Mouse (Mus musculus): ENCODE measurements around the gene Anapc15. TPM values are rescaled to one million over a fixed set of nuclear protein-coding genes. Genes with fewer than 3 reads are reported as not detected.

The Anapc15 gene
- polyA plus RNA-seq, 1 experiment from 2014 or later: 28.5 TPM

DNA sequence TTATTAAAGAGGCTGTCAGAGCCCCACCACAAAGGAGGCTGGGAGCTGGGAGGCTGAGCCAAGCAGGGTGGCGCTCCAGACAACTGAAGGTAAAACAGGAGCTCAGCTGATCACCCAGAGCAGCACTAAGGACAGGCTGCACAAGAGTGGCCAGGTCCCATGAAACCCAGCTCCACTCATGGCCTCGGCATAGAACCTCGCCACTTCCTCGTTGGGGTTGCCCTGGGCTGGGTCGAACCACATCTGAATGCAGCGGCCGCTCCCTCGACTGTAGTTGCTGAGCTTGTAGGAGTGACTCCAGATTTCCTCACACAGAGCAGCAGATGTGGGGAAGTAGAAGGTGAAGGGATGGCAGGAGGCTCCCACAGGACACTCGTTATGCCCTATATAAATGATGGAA is 5.2 kb upstream of the Anapc15 start:
- Histone ChIP-seq H3K4me2 (ENCODE audit: low read depth, low read length) (no peak overlapping the region), H3K9ac (replicated peaks) (no peak overlapping the region), H3K4me3 (ENCODE audit: low read depth, low read length) (no peak overlapping the region), H3K27ac (ENCODE audit: low read depth) (no peak overlapping the region), H3K27me3 (ENCODE audit: insufficient read depth, low read length) (no peaks in the 10 kb centered on the region), H3K9me3 (ENCODE audit: low read length) (no peaks in the 10 kb centered on the region), H3K4me1 (ENCODE audit: insufficient read depth) (no peaks in the 10 kb centered on the region), H3K36me3 (replicated peaks; ENCODE audit: insufficient read depth, low read length) (no peaks in the 10 kb centered on the region)
- no peak for ATAC-seq
- WGBS (ENCODE audit: insufficient replicate concordance): 59% methylated on average over 9 of the region's 9 CpGs
- DNase-seq: no peak
- TF ChIP-seq CTCF (IDR thresholded peaks at IDR 0.05; ENCODE audit: low read depth) (no peak), EP300 (IDR thresholded peaks at IDR 0.05; ENCODE audit: low read depth) (no peak)

GRCm38 (mm10) chr7:101860978-101861377 is 2.5 kb upstream of the Anapc15 start:
- DNase-seq (no peak), ATAC-seq (no peak)
- no peak overlapping the region for H3K27ac ChIP-seq (ENCODE audit: low read depth)
- H3K4me3 ChIP-seq (ENCODE audit: low read depth, low read length): no peak overlapping the region
- H3K27me3 ChIP-seq (ENCODE audit: insufficient read depth, low read length): no peaks in the 10 kb centered on the region
- no peak overlapping the region for H3K4me2 ChIP-seq (ENCODE audit: low read depth, low read length)
- no peak for TF ChIP-seq EP300 (IDR thresholded peaks at IDR 0.05; ENCODE audit: low read depth)
- no peak for TF ChIP-seq CTCF (IDR thresholded peaks at IDR 0.05; ENCODE audit: low read depth)
- no peaks in the 10 kb centered on the region for H3K4me1 ChIP-seq (ENCODE audit: insufficient read depth)
- no peaks in the 10 kb centered on the region for H3K9me3 ChIP-seq (ENCODE audit: low read length)
- H3K9ac ChIP-seq (replicated peaks): no peak overlapping the region
- no peaks in the 10 kb centered on the region for H3K36me3 ChIP-seq (replicated peaks; ENCODE audit: insufficient read depth, low read length)

DNA sequence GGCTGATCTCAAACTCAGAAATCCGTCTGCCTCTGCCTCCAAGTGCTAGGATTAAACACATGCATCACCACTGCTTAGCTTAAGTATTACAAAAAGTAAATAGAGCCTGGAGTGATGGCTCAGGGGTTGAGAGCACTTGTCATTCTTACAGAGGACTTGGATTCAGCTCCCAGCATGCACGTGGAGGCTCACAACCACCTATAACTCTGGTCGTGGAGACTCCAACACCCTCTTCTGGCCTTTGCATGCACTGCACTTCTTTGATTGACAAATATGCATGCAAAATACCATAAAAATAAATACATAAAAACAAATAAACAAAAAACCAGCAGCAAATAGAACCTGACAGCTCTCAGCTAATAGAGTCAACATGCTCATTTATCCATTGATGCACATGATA is 1.2 kb upstream of the Anapc15 start:
- H3K27ac ChIP-seq (ENCODE audit: low read depth): no peak overlapping the region
- ATAC-seq (no peak), DNase-seq (no peak)
- 71% methylated on average over 3 of the region's 3 CpGs for WGBS (ENCODE audit: insufficient replicate concordance)
- no peaks in the 10 kb centered on the region for H3K4me1 ChIP-seq (ENCODE audit: insufficient read depth)
- no peaks in the 10 kb centered on the region for H3K9me3 ChIP-seq (ENCODE audit: low read length)
- no peak for TF ChIP-seq EP300 (IDR thresholded peaks at IDR 0.05; ENCODE audit: low read depth)
- TF ChIP-seq CTCF (IDR thresholded peaks at IDR 0.05; ENCODE audit: low read depth): no peak
- H3K27me3 ChIP-seq (ENCODE audit: insufficient read depth, low read length): no peaks in the 10 kb centered on the region
- H3K9ac ChIP-seq (replicated peaks): no peak overlapping the region
- H3K36me3 ChIP-seq (replicated peaks; ENCODE audit: insufficient read depth, low read length): no peaks in the 10 kb centered on the region
- no peak overlapping the region for H3K4me3 ChIP-seq (ENCODE audit: low read depth, low read length)
- H3K4me2 ChIP-seq (ENCODE audit: low read depth, low read length): no peak overlapping the region

DNA sequence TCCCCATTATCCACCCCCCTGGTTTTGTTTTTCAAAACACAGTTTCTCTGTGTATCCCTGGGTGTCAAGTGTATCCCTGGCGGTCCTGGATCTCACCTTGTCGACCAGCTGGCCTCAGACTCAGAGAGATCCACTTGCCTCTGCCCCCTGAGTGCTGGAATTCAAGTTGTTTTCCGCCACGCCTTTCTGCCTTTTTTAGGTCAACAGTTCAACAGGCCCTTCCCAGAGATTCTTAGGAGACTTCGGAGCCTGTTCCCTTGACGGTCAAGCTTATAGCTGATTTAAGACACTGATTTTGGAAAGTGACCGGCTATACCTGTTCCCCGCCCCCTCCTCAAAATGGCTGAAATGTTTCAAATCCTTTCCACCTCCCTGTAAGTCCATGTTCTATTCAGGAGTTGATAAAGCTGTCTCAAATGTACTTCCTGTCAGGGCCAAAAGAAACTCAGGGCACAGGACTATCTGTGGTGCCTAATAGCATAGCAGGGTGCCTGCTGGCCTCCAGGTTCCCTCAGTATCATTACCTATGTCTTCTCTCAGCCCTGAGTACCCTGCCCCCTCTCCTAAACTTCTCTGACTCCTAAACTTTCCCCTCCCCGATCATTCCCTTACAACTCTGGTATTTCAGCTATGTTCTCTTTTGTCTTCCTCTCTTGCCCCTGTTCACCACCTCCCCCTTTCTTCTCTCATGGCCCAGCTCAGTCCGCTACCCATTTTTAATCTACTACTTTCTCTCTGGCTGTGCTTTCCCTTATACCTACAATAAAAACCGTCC is 3.2 kb downstream of the Anapc15 start:
- Histone ChIP-seq H3K27ac (ENCODE audit: low read depth) (no peak overlapping the region), H3K4me1 (ENCODE audit: insufficient read depth) (no peaks in the 10 kb centered on the region), H3K4me3 (ENCODE audit: low read depth, low read length) (no peak overlapping the region), H3K9me3 (ENCODE audit: low read length) (no peaks in the 10 kb centered on the region), H3K9ac (replicated peaks) (no peak overlapping the region), H3K4me2 (ENCODE audit: low read depth, low read length) (no peak overlapping the region), H3K27me3 (ENCODE audit: insufficient read depth, low read length) (no peaks in the 10 kb centered on the region), H3K36me3 (replicated peaks; ENCODE audit: insufficient read depth, low read length) (no peaks in the 10 kb centered on the region)
- no peak for TF ChIP-seq CTCF (IDR thresholded peaks at IDR 0.05; ENCODE audit: low read depth)
- TF ChIP-seq EP300 (IDR thresholded peaks at IDR 0.05; ENCODE audit: low read depth): no peak
- ATAC-seq: no peak
- DNase-seq: no peak
- 80% methylated on average over 11 of the region's 11 CpGs for WGBS (ENCODE audit: insufficient replicate concordance)

DNA sequence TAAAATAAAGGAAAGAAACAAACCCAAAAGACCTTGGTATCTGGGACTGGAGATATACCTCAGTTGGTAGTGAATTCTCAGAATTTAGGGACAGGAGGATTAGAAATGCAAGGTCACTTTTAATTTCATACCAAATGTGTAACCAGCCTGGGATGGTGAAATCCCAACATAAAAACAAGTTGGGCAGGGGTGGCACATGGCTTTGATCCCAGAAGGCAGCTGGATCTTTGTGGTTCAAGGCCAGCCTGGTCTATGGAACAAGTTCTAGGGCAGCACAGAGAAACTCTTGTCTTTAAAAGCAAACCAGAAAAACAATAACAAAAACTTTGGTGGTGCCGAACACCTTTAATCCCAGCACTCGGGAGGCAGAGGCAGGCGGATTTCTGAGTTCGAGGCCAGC is 4.0 kb downstream of the Anapc15 start:
- no peak for ATAC-seq
- no peak overlapping the region for H3K27ac ChIP-seq (ENCODE audit: low read depth)
- 72% methylated on average over 4 of the region's 4 CpGs for WGBS (ENCODE audit: insufficient replicate concordance)
- DNase-seq: no peak
- H3K4me2 ChIP-seq (ENCODE audit: low read depth, low read length): no peak overlapping the region
- no peak overlapping the region for H3K4me3 ChIP-seq (ENCODE audit: low read depth, low read length)
- TF ChIP-seq CTCF (IDR thresholded peaks at IDR 0.05; ENCODE audit: low read depth): no peak
- no peak for TF ChIP-seq EP300 (IDR thresholded peaks at IDR 0.05; ENCODE audit: low read depth)
- no peaks in the 10 kb centered on the region for H3K27me3 ChIP-seq (ENCODE audit: insufficient read depth, low read length)
- no peaks in the 10 kb centered on the region for H3K36me3 ChIP-seq (replicated peaks; ENCODE audit: insufficient read depth, low read length)
- no peak overlapping the region for H3K9ac ChIP-seq (replicated peaks)
- H3K9me3 ChIP-seq (ENCODE audit: low read length): no peaks in the 10 kb centered on the region
- no peaks in the 10 kb centered on the region for H3K4me1 ChIP-seq (ENCODE audit: insufficient read depth)

GRCm38 (mm10) chr7:101868241-101869162 is 5.0 kb downstream of the Anapc15 start:
- H3K9ac ChIP-seq (replicated peaks): no peak overlapping the region
- WGBS (ENCODE audit: insufficient replicate concordance): 73% methylated on average over 13 of the region's 13 CpGs

More at GRCm38 (mm10) chr7:101868241-101869162, 5.0 kb downstream of the Anapc15 start:
- TF ChIP-seq EP300 (IDR thresholded peaks at IDR 0.05; ENCODE audit: low read depth) (no peak), CTCF (IDR thresholded peaks at IDR 0.05; ENCODE audit: low read depth) (no peak)
- no peaks in the 10 kb centered on the region for H3K9me3 ChIP-seq (ENCODE audit: low read length)
- no peak overlapping the region for H3K4me2 ChIP-seq (ENCODE audit: low read depth, low read length)
- no peak overlapping the region for H3K27ac ChIP-seq (ENCODE audit: low read depth)
- no peaks in the 10 kb centered on the region for H3K4me1 ChIP-seq (ENCODE audit: insufficient read depth)
- DNase-seq (no peak), ATAC-seq (no peak)
- no peaks in the 10 kb centered on the region for H3K27me3 ChIP-seq (ENCODE audit: insufficient read depth, low read length)
- no peak overlapping the region for H3K4me3 ChIP-seq (ENCODE audit: low read depth, low read length)
- H3K36me3 ChIP-seq (replicated peaks; ENCODE audit: insufficient read depth, low read length): no peaks in the 10 kb centered on the region

Measured in liver, postnatal 0 days (tissue).